Mouse (Mus musculus): ENCODE results near the gene Flrt1. TPM values are rescaled to one million over a fixed set of nuclear protein-coding genes. Genes with fewer than 3 reads are reported as not detected.

Gene Flrt1
- polyA plus RNA-seq, 1 experiment, result 0.51 TPM

- Histone ChIP-seq H3K4me1 (ENCODE audit: control insufficient read depth, insufficient read depth, low read length) (peaks cover 4% of the 10 kb centered on the region), H3K4me3 (ENCODE audit: low read depth, low read length) (no peak overlapping the region), H3K9me3 (replicated peaks; ENCODE audit: control insufficient read depth, insufficient read depth, low read length, poor library complexity, severe bottlenecking) (no peaks in the 10 kb centered on the region), H3K36me3 (ENCODE audit: control insufficient read depth, insufficient read depth, low read length, poor library complexity, severe bottlenecking) (no peaks in the 10 kb centered on the region), H3K27ac (ENCODE audit: insufficient read depth, low read length) (no peak overlapping the region), H3K27me3 (ENCODE audit: control insufficient read depth, insufficient read depth, low read length, poor library complexity, severe bottlenecking) (no peaks in the 10 kb centered on the region), H3K9ac (ENCODE audit: low read depth, poor library complexity, severe bottlenecking) (no peak overlapping the region)
- no peak for TF ChIP-seq POLR2A (IDR thresholded peaks at IDR 0.05; ENCODE audit: insufficient read depth, low read length)
- TF ChIP-seq CTCF (IDR thresholded peaks at IDR 0.05; ENCODE audit: low read depth, low read length), result no peak
- TF ChIP-seq EP300 (IDR thresholded peaks at IDR 0.05; ENCODE audit: insufficient read depth, low read depth, low read length), result no peak
These were observed 30.0 kb upstream of the Flrt1 start for GRCm38 (mm10) chr19:7135525-7135924.

- Histone ChIP-seq H3K4me1 (ENCODE audit: control insufficient read depth, insufficient read depth, low read length) (peaks cover 4% of the 10 kb centered on the region), H3K36me3 (ENCODE audit: control insufficient read depth, insufficient read depth, low read length, poor library complexity, severe bottlenecking) (no peaks in the 10 kb centered on the region), H3K4me3 (ENCODE audit: low read depth, low read length) (no peak overlapping the region), H3K9me3 (replicated peaks; ENCODE audit: control insufficient read depth, insufficient read depth, low read length, poor library complexity, severe bottlenecking) (no peaks in the 10 kb centered on the region), H3K9ac (ENCODE audit: low read depth, poor library complexity, severe bottlenecking) (no peak overlapping the region), H3K27ac (ENCODE audit: insufficient read depth, low read length) (no peak overlapping the region), H3K27me3 (ENCODE audit: control insufficient read depth, insufficient read depth, low read length, poor library complexity, severe bottlenecking) (no peaks in the 10 kb centered on the region)
- TF ChIP-seq EP300 (IDR thresholded peaks at IDR 0.05; ENCODE audit: insufficient read depth, low read depth, low read length), result no peak
These were observed 29.1 kb upstream of the Flrt1 start for GRCm38 (mm10) chr19:7134631-7135091.

GRCm38 (mm10) chr19:7133436-7133835 is 27.9 kb upstream of the Flrt1 start:
- Histone ChIP-seq H3K27ac (ENCODE audit: insufficient read depth, low read length) (no peak overlapping the region), H3K4me3 (ENCODE audit: low read depth, low read length) (no peak overlapping the region), H3K36me3 (ENCODE audit: control insufficient read depth, insufficient read depth, low read length, poor library complexity, severe bottlenecking) (no peaks in the 10 kb centered on the region), H3K27me3 (ENCODE audit: control insufficient read depth, insufficient read depth, low read length, poor library complexity, severe bottlenecking) (no peaks in the 10 kb centered on the region), H3K9me3 (replicated peaks; ENCODE audit: control insufficient read depth, insufficient read depth, low read length, poor library complexity, severe bottlenecking) (no peaks in the 10 kb centered on the region), H3K4me1 (ENCODE audit: control insufficient read depth, insufficient read depth, low read length) (peaks cover 4% of the 10 kb centered on the region), H3K9ac (ENCODE audit: low read depth, poor library complexity, severe bottlenecking) (no peak overlapping the region)
- no peak for TF ChIP-seq POLR2A (IDR thresholded peaks at IDR 0.05; ENCODE audit: insufficient read depth, low read length)
- no peak for TF ChIP-seq CTCF (IDR thresholded peaks at IDR 0.05; ENCODE audit: low read depth, low read length)
- no peak for TF ChIP-seq EP300 (IDR thresholded peaks at IDR 0.05; ENCODE audit: insufficient read depth, low read depth, low read length)

DNA sequence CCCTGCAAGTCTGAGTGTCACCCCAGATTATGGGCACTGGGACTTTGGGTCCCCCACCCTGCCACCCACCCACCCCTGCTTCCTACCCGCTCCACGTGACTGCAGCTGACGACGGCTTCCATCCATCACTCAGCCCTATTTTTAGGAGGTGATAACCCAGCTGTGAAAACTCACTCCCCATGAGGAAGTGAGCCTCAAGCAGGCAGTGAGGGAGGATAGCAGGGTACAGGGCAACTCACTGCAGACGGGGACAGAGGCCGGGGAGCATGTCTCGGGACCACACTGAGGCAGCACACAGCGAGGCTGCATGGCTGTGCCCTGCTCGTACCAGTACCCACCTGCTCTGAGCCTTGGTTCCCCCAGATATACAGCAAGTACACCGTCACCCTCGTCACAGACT is 24.8 kb upstream of the Flrt1 start:
- Histone ChIP-seq H3K36me3 (ENCODE audit: control insufficient read depth, insufficient read depth, low read length, poor library complexity, severe bottlenecking) (no peaks in the 10 kb centered on the region), H3K9me3 (replicated peaks; ENCODE audit: control insufficient read depth, insufficient read depth, low read length, poor library complexity, severe bottlenecking) (no peaks in the 10 kb centered on the region), H3K9ac (ENCODE audit: low read depth, poor library complexity, severe bottlenecking) (no peak overlapping the region), H3K27me3 (ENCODE audit: control insufficient read depth, insufficient read depth, low read length, poor library complexity, severe bottlenecking) (no peaks in the 10 kb centered on the region), H3K4me1 (ENCODE audit: control insufficient read depth, insufficient read depth, low read length) (peaks cover 1% of the 10 kb centered on the region), H3K4me3 (ENCODE audit: low read depth, low read length) (no peak overlapping the region), H3K27ac (ENCODE audit: insufficient read depth, low read length) (no peak overlapping the region)
- TF ChIP-seq EP300 (IDR thresholded peaks at IDR 0.05; ENCODE audit: insufficient read depth, low read depth, low read length) (no peak), POLR2A (IDR thresholded peaks at IDR 0.05; ENCODE audit: insufficient read depth, low read length) (no peak), CTCF (IDR thresholded peaks at IDR 0.05; ENCODE audit: low read depth, low read length) (no peak)

DNA sequence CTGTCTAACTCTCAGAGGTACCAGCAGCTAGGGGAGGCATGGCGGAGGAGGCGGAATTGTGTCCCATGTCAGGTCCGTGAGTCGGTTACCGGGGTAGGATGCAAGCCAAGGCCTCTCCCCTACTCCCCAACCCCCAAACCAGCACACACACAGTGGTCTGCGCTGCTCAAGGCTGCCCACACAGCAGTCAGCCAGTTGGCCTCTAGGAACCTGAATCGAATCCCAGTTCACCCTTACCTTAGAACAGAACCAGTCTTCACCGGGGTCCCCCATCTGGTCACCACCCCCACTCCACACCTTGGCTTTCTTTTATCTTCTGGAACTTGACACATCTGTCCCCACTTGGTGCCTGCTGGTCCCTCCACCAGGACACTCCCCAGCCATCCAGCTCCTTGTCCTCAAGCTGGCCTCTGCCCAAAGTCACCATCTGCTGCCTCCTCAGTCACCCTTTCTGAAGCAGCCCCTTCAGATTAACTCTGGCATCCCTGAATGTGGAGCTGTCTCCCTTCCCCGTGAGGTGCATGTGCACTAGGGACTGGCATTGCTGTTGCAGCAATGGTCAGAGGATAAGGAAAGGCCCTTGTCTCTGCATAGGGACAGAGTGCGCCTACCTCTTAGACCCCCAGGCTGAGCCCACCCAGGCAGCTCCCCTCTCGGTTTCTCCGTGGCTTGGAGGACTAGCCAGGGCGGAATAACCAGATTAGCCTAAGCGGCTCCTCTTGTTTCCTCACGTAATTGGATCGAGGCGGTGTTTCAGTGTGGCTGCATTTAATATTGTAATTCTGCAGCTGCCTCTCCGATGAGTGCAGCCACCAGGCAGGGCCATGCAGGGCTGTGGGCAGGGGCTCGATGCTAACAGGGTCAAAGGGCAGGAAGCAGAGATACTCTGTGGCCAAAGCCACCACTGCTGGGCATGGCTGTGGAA is 23.3 kb upstream of the Flrt1 start:
- Histone ChIP-seq H3K27me3 (ENCODE audit: control insufficient read depth, insufficient read depth, low read length, poor library complexity, severe bottlenecking) (no peaks in the 10 kb centered on the region), H3K27ac (ENCODE audit: insufficient read depth, low read length) (no peak overlapping the region), H3K9me3 (replicated peaks; ENCODE audit: control insufficient read depth, insufficient read depth, low read length, poor library complexity, severe bottlenecking) (no peaks in the 10 kb centered on the region), H3K9ac (ENCODE audit: low read depth, poor library complexity, severe bottlenecking) (no peak overlapping the region), H3K4me3 (ENCODE audit: low read depth, low read length) (no peak overlapping the region), H3K36me3 (ENCODE audit: control insufficient read depth, insufficient read depth, low read length, poor library complexity, severe bottlenecking) (no peaks in the 10 kb centered on the region), H3K4me1 (ENCODE audit: control insufficient read depth, insufficient read depth, low read length) (no peaks in the 10 kb centered on the region)
- no peak for TF ChIP-seq CTCF (IDR thresholded peaks at IDR 0.05; ENCODE audit: low read depth, low read length)
- no peak for TF ChIP-seq EP300 (IDR thresholded peaks at IDR 0.05; ENCODE audit: insufficient read depth, low read depth, low read length)
- no peak for TF ChIP-seq POLR2A (IDR thresholded peaks at IDR 0.05; ENCODE audit: insufficient read depth, low read length)

DNA sequence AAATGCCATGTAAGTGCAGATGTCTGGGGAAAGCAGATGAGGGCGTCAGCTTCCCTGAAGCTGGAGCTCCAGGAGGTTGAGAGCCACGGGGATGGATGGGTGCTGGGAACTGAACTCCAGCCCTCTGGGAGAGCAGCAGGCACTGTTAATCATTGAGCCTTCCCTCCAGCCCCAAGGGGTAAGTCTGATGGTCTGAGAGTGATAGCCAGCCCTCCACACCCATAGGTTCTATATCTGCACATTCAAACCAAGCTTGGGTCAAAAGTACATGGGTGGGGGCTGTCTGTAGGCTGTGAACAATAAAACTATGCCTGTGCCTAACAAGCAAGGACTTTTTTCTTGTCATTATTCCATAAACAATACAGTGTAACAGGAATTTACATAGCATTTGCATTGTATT is 21.4 kb upstream of the Flrt1 start:
- Histone ChIP-seq H3K36me3 (ENCODE audit: control insufficient read depth, insufficient read depth, low read length, poor library complexity, severe bottlenecking) (no peaks in the 10 kb centered on the region), H3K4me1 (ENCODE audit: control insufficient read depth, insufficient read depth, low read length) (no peaks in the 10 kb centered on the region), H3K9me3 (replicated peaks; ENCODE audit: control insufficient read depth, insufficient read depth, low read length, poor library complexity, severe bottlenecking) (no peaks in the 10 kb centered on the region), H3K27me3 (ENCODE audit: control insufficient read depth, insufficient read depth, low read length, poor library complexity, severe bottlenecking) (no peaks in the 10 kb centered on the region), H3K9ac (ENCODE audit: low read depth, poor library complexity, severe bottlenecking) (no peak overlapping the region), H3K4me3 (ENCODE audit: low read depth, low read length) (no peak overlapping the region), H3K27ac (ENCODE audit: insufficient read depth, low read length) (no peak overlapping the region)
- TF ChIP-seq EP300 (IDR thresholded peaks at IDR 0.05; ENCODE audit: insufficient read depth, low read depth, low read length) (no peak), CTCF (IDR thresholded peaks at IDR 0.05; ENCODE audit: low read depth, low read length) (no peak), POLR2A (IDR thresholded peaks at IDR 0.05; ENCODE audit: insufficient read depth, low read length) (no peak)

Measured in ES-Bruce4 (cell line).